Mouse (Mus musculus): ENCODE data around the gene Cadm2.

DNA sequence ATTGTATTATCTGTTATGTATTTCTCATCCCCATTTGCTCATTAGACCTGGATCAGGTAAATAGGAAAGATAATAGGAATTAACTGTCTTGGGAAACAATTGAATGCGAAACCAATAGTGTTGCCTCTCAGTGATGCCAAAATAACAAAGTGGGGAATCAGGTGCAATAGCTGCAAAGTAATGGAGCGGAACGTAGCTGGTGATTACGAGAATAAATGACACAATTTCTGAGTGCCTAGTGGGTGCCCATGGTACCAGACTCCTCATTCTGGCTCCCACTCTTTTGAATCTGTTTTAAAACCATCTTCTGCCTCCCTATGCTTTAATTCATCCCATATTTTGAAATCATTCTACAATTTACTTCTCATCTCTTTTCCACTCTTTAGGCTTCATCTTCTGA lies 851.2 kb downstream of the Cadm2 start:
- TF ChIP-seq POLR2A (IDR thresholded peaks at IDR 0.05; ENCODE audit: extremely low read depth, insufficient read depth, low read length) (no peak), CTCF (IDR thresholded peaks at IDR 0.05; ENCODE audit: low read depth, low read length) (no peak)
